In genomic region chr9:14202551-14203306, GRCm38 (mm10) we compare ENCODE assay signal across 10 mouse cellular contexts.
DNase-seq lines count a peak whose midpoint lies in the region; ATAC-seq and TF ChIP-seq lines count a peak whose summit lies in the region.
"Had no signal": no experiment of that assay in that cellular context is flagged by ENCODE, and none has a peak within 500 bp of the region (broad histone marks: within the 10 kb centered on the region; RNA-seq: fewer than 3 reads in every experiment).

No protein-coding gene starts in this region.

- peaks cover 8% of the 10 kb centered on the region; the same call in 1 of the 2 replicates for H3K27me3 ChIP-seq in heart, embryonic 10.5 days (ENCODE audit: insufficient read depth, poor library complexity, severe bottlenecking)
- no peaks in the 10 kb centered on the region for H3K27me3 ChIP-seq in kidney, postnatal 0 days (ENCODE audit: insufficient read depth, low read length)
- H3K27me3 ChIP-seq in stomach, embryonic 16.5 days (ENCODE audit: control insufficient read depth, insufficient read depth, low read length) = no peaks in the 10 kb centered on the region

- no peak for TF ChIP-seq CTCF in kidney, postnatal 0 days (IDR thresholded peaks at IDR 0.05; ENCODE audit: low read depth)

- no peak for ATAC-seq in kidney, postnatal 0 days (replicated peaks; ENCODE audit: low FRiP score, low read depth)
- ATAC-seq in stomach, embryonic 16.5 days (ENCODE audit: insufficient read depth, low FRiP score) = no peak

- no peak overlapping the region for H3K4me3 ChIP-seq in heart, embryonic 10.5 days
- no peak overlapping the region for H3K4me3 ChIP-seq in kidney, postnatal 0 days (replicated peaks; ENCODE audit: low read depth, low read length)
- H3K4me3 ChIP-seq in stomach, embryonic 16.5 days (replicated peaks; ENCODE audit: low read length) = no peak overlapping the region

- no peak overlapping the region for H3K9ac ChIP-seq in kidney, postnatal 0 days (ENCODE audit: low read depth, low read length)
- H3K9ac ChIP-seq in stomach, embryonic 16.5 days (ENCODE audit: low read length) = no peak overlapping the region

- H3K4me1 ChIP-seq in heart, embryonic 10.5 days = 0 out of 2 replicates have a peak, but pooled peaks cover 4% of the 10 kb centered on the region
- H3K4me1 ChIP-seq in kidney, postnatal 0 days (replicated peaks; ENCODE audit: insufficient read depth, low read length) = no peaks in the 10 kb centered on the region; the same call in 1 of the 2 replicates
- H3K4me1 ChIP-seq in stomach, embryonic 16.5 days (ENCODE audit: control insufficient read depth, insufficient read depth, low read length) = peaks cover 39% of the 10 kb centered on the region

- intact Hi-C loops in heart, postnatal 25 days (cut with DNase I) = no loop called here

- peak; percentile 71 for DNase-seq in heart, embryonic 10.5 days (ENCODE audit: low spot score)
- no peak for DNase-seq in heart, postnatal 25 days (ENCODE audit: low spot score)
- peak; percentile 11 for DNase-seq in right cerebral cortex, postnatal 4 days
- DNase-seq in right cerebral cortex, adult 18-20 months = no peak
- DNase-seq in kidney, postnatal 0 days (ENCODE audit: low spot score) = peak; percentile 78
- DNase-seq in frontal cortex, postnatal 14 days (ENCODE audit: low spot score in 2 of 2) = no peak
- DNase-seq in frontal cortex, postnatal 25 days (ENCODE audit: low spot score in 2 of 2) = no peak
- DNase-seq: cerebellum, adult 18-20 months; thymus, postnatal 14 days had no signal

- WGBS in heart, embryonic 10.5 days = 77% methylated on average over 10 of the region's 10 CpGs
- 67% methylated on average over 10 of the region's 10 CpGs for WGBS in kidney, postnatal 0 days
- 60% methylated on average over 10 of the region's 10 CpGs for WGBS in stomach, embryonic 16.5 days

- no peaks in the 10 kb centered on the region for H3K36me3 ChIP-seq in heart, embryonic 10.5 days
- H3K36me3 ChIP-seq in kidney, postnatal 0 days (ENCODE audit: insufficient read depth, low read length) = no peaks in the 10 kb centered on the region
- H3K36me3 ChIP-seq in stomach, embryonic 16.5 days (ENCODE audit: control insufficient read depth, insufficient read depth, low read length) = no peaks in the 10 kb centered on the region

- no peaks in the 10 kb centered on the region for H3K9me3 ChIP-seq in heart, embryonic 10.5 days
- no peaks in the 10 kb centered on the region for H3K9me3 ChIP-seq in kidney, postnatal 0 days (replicated peaks; ENCODE audit: low read length)
- no peaks in the 10 kb centered on the region for H3K9me3 ChIP-seq in stomach, embryonic 16.5 days (replicated peaks; ENCODE audit: control insufficient read depth, low read length)

- H3K4me2 ChIP-seq in kidney, postnatal 0 days (ENCODE audit: low read length) = no peak overlapping the region
- no peak overlapping the region for H3K4me2 ChIP-seq in stomach, embryonic 16.5 days (ENCODE audit: low read depth, low read length)

- no peak overlapping the region for H3K27ac ChIP-seq in heart, embryonic 10.5 days
- H3K27ac ChIP-seq in kidney, postnatal 0 days = no peak overlapping the region
- peak overlapping the region; percentile 47; the same call in 1 of the 2 replicates for H3K27ac ChIP-seq in stomach, embryonic 16.5 days (ENCODE audit: low read length)

Comparison
In these comparisons a context has a peak if more than half of its experiments do, and no peak if none do; other contexts are left out.
1. DNase-seq: peak in heart, embryonic 10.5 days (single experiment), right cerebral cortex, postnatal 4 days (single experiment) and kidney, postnatal 0 days (single experiment); none in heart, postnatal 25 days (single experiment), right cerebral cortex, adult 18-20 months (single experiment), frontal cortex, postnatal 14 days (0 of 2) and frontal cortex, postnatal 25 days (0 of 2).